Mouse (Mus musculus) olfactory bulb, adult 2 months (tissue): ENCODE results near the gene Spock1.

ENCODE experiments used
- CTCF ChIP-seq: fragments of 200-500 bp; IDR thresholded peaks from 2 replicates; pipeline ENCODE4 v1.5.1; 2012; ENCODE audit warnings: low read depth, mild to moderate bottlenecking, low read length, moderate library complexity; ENCODE audit not compliant: insufficient read depth
- POLR2A ChIP-seq: fragments of 200-500 bp; IDR thresholded peaks from 2 replicates; pipeline ENCODE4 v1.6.1; 2012; ENCODE audit warnings: mild to moderate bottlenecking, low read depth, low read length, moderate library complexity; ENCODE audit not compliant: insufficient read depth

DNA sequence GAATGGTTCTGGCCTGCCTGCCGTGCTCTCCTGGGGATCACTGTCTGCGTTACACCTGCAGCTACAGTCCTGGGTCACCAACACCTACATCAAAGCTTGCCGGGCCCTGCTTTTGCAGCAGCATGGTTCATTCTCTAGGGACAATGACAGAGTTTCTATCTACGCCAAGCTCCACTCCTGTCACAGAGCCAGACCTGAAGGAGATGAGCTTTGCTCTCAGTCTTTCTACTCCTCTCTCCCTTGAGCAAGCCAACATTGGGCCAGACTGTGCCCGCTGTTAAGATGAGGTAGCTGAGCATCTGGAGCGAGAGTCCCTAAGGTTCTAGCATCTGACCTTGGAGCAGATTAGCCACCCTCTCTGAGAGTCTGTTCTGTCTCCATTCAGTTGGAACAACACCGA, 95.5 kb downstream of the Spock1 start:
- no peak for TF ChIP-seq POLR2A
- no peak for TF ChIP-seq CTCF
